Mouse (Mus musculus): ENCODE data around the gene Gpr142. TPM values are rescaled to one million over a fixed set of nuclear protein-coding genes. Genes with fewer than 3 reads are reported as not detected.

The Gpr142 gene
- not detected in 2 replicates for polyA plus RNA-seq (2012; rRNA removed)

DNA sequence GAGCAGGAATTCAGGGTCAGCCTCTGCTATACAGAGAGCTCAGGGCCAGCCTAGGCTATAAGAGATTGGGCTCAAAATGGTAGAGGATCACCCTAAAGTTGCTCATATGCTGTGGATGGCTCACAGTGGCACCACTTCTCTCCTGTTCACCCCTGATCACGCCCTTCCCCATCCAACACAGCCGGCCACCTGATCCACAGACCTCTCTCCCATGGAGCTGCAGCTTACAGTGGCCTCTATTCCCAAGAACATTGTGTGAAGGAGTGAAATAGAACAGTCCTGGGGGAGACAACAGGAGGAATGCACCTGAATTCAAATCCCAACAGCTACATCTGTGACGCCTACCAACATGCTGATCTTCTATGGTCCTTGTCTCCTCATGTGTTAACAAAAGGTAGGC is at the start of gene Gpr142:
TSS of gene Gpr142 (plus strand) at position 301 of the 400 bp plus-strand sequence.
- WGBS: 95% methylated on average over 3 of the region's 3 CpGs
- DNase-seq (ENCODE audit: low read depth, low spot score): no peak

DNA sequence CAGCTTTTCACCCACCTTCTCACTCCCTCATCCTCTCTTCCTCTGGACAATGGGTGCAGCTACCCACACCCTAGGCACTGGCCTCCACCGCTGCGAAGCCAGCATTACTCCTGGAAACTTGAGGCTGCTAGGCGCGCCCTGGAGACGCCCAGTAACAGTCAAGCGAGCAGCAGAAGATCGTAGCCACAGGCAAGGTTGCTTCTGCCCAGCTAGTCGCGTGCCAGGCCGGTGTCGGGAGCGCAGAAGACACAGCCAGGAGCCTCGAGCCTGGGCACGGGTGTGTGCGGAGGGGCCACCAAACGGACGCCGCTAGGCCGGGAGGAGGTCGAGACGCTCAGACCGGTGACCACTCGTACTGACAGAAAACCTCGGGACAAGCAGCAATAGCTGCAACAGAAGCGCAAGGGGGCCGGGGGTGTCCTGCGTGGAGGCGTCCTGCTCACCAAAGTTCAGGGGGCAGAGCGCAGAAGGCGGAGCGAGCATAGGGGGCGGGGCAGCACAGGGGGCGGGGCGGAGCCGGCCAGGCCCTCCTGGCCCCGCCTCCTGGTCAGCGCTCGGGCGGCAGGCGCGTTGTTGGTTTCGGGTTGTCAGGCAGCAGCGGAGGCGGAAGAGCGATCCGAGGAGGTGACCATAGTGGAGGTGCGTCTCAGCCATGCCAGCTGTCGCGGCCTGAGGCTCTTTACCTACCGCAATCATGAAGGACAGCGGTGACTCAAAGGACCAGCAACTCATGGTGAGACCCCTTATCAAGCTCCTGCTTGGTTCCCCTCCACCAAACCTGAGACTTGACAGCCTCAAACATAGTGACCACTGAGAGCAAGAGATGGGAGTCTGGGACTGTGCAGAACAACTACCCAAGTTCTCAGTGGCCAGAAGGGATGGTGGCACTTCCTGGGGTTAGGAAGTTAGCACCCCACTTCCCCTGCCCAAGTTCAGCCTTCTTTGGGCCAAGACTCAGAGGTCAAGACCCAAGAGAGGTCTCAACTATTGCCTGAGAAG is 33.6 kb upstream of the Gpr142 start, which contains the start of gene Kif19a:
TSS of gene Kif19a (plus strand) at position 569 of the 999 bp plus-strand sequence.
- peak; percentile 25 for DNase-seq (ENCODE audit: low read depth, low spot score)
- WGBS: 3% methylated on average over 51 of the region's 51 CpGs

GRCm38 (mm10) chr11:114769911-114770310 is 28.8 kb upstream of the Gpr142 start:
- no peak for DNase-seq (ENCODE audit: low read depth, low spot score)
- whole genome bisulfite sequencing: 60% methylated on average over 6 of the region's 6 CpGs

GRCm38 (mm10) chr11:114771896-114772295 is 26.8 kb upstream of the Gpr142 start:
- WGBS: 42% methylated on average over 2 of the region's 2 CpGs
- DNase-seq (ENCODE audit: low read depth, low spot score): no peak

DNA sequence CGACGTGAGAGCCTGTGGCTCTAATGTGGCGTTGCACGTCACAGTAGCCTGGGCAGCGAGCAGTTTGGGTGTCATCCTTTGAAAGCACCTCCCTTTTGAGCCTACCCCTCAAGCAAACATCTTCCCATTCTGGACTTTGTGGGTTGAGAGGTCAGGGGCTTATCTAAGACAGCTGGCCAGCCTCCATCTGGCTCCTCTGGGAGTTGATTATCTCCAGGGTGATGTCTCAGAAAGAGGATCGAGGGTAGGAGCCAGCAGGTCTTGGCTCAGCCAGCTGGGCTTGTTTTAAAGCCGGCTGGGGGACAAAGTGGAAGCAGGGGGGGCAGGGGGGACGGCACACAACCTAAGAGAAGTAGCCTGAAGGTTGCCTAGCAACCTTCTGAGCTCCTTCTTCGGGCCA is 18.6 kb upstream of the Gpr142 start:
- 48% methylated on average over 9 of the region's 9 CpGs for WGBS
- no peak for DNase-seq (ENCODE audit: low read depth, low spot score)

DNA sequence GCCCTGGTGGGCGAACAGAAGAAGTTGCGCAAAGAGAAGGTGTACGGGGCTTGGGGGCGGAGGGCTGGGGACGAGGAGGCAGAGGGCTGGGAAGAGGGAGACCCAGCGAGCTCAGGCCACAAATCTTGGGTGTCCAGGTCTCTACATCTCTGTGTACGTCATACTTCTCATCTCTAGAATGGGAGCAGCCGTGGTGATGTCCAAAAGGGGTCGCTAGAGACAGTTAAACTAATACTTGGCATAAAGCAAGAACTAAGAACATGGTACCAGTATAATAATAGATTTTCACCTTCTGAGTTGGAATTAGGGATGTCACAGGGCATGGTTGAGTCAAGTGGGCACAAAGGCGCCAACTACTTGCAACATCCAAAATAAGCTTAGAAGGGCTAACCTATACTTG is 12.8 kb upstream of the Gpr142 start:
- no peak for DNase-seq (ENCODE audit: low read depth, low spot score)
- WGBS: 44% methylated on average over 10 of the region's 10 CpGs

DNA sequence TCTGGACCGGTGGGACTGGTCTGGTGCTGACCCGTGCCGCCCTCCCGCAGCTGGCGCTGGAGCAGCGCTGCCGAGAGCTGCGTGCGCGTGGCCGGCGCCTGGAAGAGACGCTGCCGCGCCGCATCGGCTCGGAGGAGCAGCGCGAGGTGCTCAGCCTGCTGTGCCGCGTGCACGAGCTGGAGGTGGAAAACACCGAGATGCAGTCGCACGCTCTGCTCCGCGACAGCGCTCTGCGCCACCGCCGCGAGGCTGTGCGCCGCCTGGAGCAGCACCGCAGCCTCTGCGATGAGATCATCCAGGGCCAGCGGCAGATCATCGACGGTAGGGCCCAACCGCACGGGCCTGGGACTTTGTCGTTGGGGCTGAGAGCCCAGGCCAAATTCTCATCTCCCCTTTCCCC is 12.4 kb upstream of the Gpr142 start:
- no peak for DNase-seq (ENCODE audit: low read depth, low spot score)
- WGBS: 6% methylated on average over 43 of the region's 43 CpGs

- WGBS: 79% methylated on average over 3 of the region's 3 CpGs
- DNase-seq (ENCODE audit: low read depth, low spot score): no peak
Observed at GRCm38 (mm10) chr11:114787611-114788010, 11.1 kb upstream of the Gpr142 start.

- DNase-seq (ENCODE audit: low read depth, low spot score): peak; percentile 19
- WGBS: 11% methylated on average over 30 of the region's 30 CpGs
Observed at GRCm38 (mm10) chr11:114789061-114789714, 9.5 kb upstream of the Gpr142 start.

DNA sequence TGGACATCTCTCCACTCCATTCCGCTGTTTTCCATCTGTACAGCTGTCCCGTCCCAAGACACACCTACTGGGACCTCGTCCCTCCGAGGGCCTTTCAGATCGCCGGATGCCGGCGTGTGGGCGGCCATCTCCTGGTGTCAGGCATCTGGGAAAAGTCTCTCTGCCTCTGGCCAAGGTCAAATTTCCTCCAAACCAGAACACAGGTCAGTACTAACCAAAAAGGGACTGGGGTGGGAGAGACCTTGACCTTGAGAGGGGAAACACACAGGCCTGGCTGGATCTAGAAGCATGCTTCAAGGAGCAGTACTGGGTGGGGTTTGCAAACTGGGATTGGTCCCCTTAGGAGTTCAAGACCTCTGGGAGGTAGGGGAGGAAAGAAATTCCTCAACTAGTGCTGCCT is 9.0 kb upstream of the Gpr142 start:
- 67% methylated on average over 9 of the region's 9 CpGs for WGBS
- no peak for DNase-seq (ENCODE audit: low read depth, low spot score)

GRCm38 (mm10) chr11:114790171-114790570 is 8.6 kb upstream of the Gpr142 start:
- no peak for DNase-seq (ENCODE audit: low read depth, low spot score)
- 70% methylated on average over 12 of the region's 12 CpGs for WGBS

- DNase-seq (ENCODE audit: low read depth, low spot score): no peak
- WGBS: 30% methylated on average over 4 of the region's 4 CpGs
Observed at GRCm38 (mm10) chr11:114790841-114791240, 7.9 kb upstream of the Gpr142 start.

DNA sequence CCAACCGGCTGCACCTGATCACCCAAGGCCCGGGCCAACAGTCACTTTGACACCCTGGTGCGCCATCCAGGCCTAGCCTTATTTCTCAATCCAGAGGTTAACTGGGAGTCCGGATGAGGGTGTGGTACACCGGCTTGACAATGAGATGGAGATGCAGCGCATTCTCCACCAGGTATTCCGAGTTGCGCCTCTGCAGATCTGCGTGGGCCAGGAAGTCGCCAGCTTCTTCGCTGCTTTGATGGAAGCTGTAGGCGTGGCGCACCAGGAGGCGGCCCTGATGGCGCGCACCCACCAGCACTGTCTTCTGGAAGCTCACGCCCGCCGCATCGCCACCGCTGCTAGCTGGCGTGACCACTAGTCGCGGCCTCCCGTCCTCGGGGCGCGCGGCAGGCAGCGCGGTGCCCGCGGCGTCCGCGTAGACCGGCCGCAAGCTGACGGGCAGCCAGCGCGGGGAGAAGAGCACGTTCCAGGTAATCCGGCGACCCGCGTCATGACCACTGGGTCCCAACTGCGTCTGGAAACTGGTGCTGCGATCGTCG is 7.3 kb upstream of the Gpr142 start:
- WGBS: 4% methylated on average over 50 of the region's 50 CpGs
- DNase-seq (ENCODE audit: low read depth, low spot score): no peak

GRCm38 (mm10) chr11:114791891-114792411 is 6.8 kb upstream of the Gpr142 start:
- no peak for DNase-seq (ENCODE audit: low read depth, low spot score)
- under 1% methylated on average over 53 of the region's 59 CpGs for WGBS

DNA sequence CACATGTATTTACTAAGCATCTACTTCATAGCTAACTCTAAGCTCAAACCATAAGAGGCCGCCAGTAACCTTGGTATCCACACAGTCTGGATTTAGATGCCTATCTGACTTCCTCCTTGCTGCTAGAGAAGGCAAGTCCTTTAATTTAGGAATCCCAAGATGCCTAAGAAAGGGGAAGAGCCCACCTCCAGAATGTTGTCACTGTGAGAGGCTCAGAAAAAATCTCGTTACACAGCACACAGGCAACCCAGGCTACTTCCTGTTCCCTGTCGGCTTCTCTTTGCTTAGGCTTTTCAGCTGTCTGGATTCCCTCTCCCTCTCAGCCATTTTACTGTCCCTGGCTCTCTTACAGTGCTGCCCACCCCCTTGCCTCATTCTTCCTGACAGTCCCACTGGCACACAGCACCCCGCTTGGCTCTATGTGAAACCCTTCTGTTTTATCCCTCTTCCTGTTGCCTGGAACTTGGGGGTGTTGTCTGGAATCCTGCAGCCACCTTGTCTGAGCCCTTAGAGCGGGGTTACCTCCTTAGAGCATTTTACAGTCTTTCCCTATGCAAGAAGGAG is 5.7 kb upstream of the Gpr142 start:
- 47% methylated on average over 5 of the region's 5 CpGs for WGBS
- DNase-seq (ENCODE audit: low read depth, low spot score): no peak

- DNase-seq (ENCODE audit: low read depth, low spot score): no peak
- 45% methylated on average over 19 of the region's 19 CpGs for WGBS
Observed at GRCm38 (mm10) chr11:114793868-114794545, 4.7 kb upstream of the Gpr142 start.

- 49% methylated on average over 4 of the region's 4 CpGs for WGBS
Observed at GRCm38 (mm10) chr11:114794691-114795090, 4.0 kb upstream of the Gpr142 start.

DNA sequence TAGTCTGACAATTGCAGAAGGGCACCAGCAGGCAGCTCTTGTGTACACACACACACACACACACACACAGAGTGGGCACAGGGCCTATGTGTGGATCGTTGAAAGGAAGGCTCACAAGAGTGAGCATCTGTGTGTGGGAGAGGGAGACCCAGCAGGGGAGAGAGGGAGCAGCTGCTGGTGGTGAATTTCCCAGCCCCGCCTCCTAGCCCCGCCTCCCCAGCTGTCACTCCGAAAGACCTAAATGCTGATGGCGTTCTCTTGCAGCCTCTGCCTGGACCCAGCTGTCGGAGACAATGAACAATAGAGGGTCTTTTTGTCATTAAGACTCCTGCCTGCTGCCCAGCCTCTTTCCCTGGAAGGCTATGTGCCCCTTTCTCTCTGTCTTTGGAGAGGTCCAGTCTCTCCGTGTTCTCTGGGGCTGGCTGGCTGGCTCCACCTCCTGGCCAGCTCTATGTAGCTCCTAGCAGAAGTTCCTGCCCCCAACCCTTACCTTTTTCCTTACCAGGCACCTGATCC is 3.4 kb upstream of the Gpr142 start:
- no peak for DNase-seq (ENCODE audit: low read depth, low spot score)
- 0% methylated on average over 7 of the region's 7 CpGs for WGBS

More at GRCm38 (mm10) chr11:114794691-114795090, 4.0 kb upstream of the Gpr142 start:
- DNase-seq (ENCODE audit: low read depth, low spot score): no peak

- WGBS: 28% methylated on average over 4 of the region's 4 CpGs
- no peak for DNase-seq (ENCODE audit: low read depth, low spot score)
Observed at GRCm38 (mm10) chr11:114795848-114796322, 2.8 kb upstream of the Gpr142 start, which contains the start of gene Btbd17. Btbd17 (minus strand) TSS chr11:114795945.
